Mouse (Mus musculus) thymus, postnatal 0 days (tissue): ENCODE results near the gene Fam131c. TPM values are rescaled to one million over a fixed set of nuclear protein-coding genes. Genes with fewer than 3 reads are reported as not detected.

Source experiments
- DNase-seq: peaks from one replicate; pipeline ENCODE4 v3.0.0-alpha.2; 2015; ENCODE audit warnings: low spot score
- microRNA-seq: library from miRNA; unstranded; fragments of <30 nt; microRNA quantifications from one replicate; pipeline ENCODE4, GENCODE M21; 2016; ENCODE audit warnings: borderline number of aligned reads
- polyA plus RNA-seq: library from polyadenylated mRNA; unstranded; fragments of >200 nt; fragmentation: Nextera tagmentation; extraction: Ambion mirVana; gene quantifications from 2 replicates; pipeline ENCODE4 v1.2.1, GENCODE M21; 2015

Gene Fam131c
- polyA plus RNA-seq, 1 experiment from 2014 or later: 0.25 TPM

GRCm38 (mm10) chr4:141433191-141433590 lies 65.2 kb downstream of the Fam131c start:
- DNase-seq: no peak

Small RNA genes within 50 kb of the gene (microRNA-seq; reads per million reads assigned to microRNA genes)
- gene Gm25690: not detected

Other genes with a start within 250 kb of the Fam131c start
- 32.6 and 35.4 TPM in 2 replicates for gene Szrd1, start 228.4 kb upstream of the Fam131c start, polyA plus RNA-seq
- gene Fbxo42, start 220.3 kb upstream of the Fam131c start, polyA plus RNA-seq: 19.7 and 22.2 TPM in 2 replicates
- 2.7 and 3.4 TPM in 2 replicates for gene Rsg1, start 154.3 kb upstream of the Fam131c start, polyA plus RNA-seq
- 0.29 and 0.39 TPM in 2 replicates for gene Arhgef19, start 128.7 kb upstream of the Fam131c start, polyA plus RNA-seq
- gene Epha2, start 67.0 kb upstream of the Fam131c start, polyA plus RNA-seq: 0.55 and 0.58 TPM in 2 replicates
- gene Clcnka, start 30.5 kb downstream of the Fam131c start, polyA plus RNA-seq: 0.17 and 0.27 TPM in 2 replicates
- gene Clcnkb, start 47.8 kb downstream of the Fam131c start, polyA plus RNA-seq: 0.23 TPM in 1 of 2 replicates, not detected in the other
- 0.27 TPM in 1 of 2 replicates, not detected in the other for gene Hspb7, start 52.6 kb downstream of the Fam131c start, polyA plus RNA-seq
- gene Srarp, start 67.9 kb downstream of the Fam131c start, polyA plus RNA-seq: not detected in 2 replicates
- 31.1 and 32.5 TPM in 2 replicates for gene Zbtb17, start 76.4 kb downstream of the Fam131c start, polyA plus RNA-seq
- 5.8 and 9.3 TPM in 2 replicates for gene Spen, start 170.4 kb downstream of the Fam131c start, polyA plus RNA-seq
- gene Fblim1, start 237.9 kb downstream of the Fam131c start, polyA plus RNA-seq: 2.4 and 3.9 TPM in 2 replicates